Mouse (Mus musculus) hindbrain, embryonic 14.5 days (tissue): ENCODE data around the gene Tmem74b. TPM values are rescaled to one million over a fixed set of nuclear protein-coding genes. Genes with fewer than 3 reads are reported as not detected.

Experiments
- ATAC-seq: fragments of 200-750 bp; cut with Nextera tagmentation; 2 replicates; pipeline ENCODE4 v1.8.0; 2017; ENCODE audit warnings: moderate number of reproducible peaks, mild to moderate bottlenecking, moderate TSS enrichment, moderate library complexity; ENCODE audit not compliant: low FRiP score
- DNase-seq: peaks from one replicate; pipeline ENCODE4 v3.0.0-alpha.2; 2015; ENCODE audit warnings: low spot score
- H3K27ac ChIP-seq: fragments of 300-500 bp; sonication (generic); 2 replicates; pipeline ENCODE4 v1.5.1; 2014; ENCODE audit warnings: mild to moderate bottlenecking, moderate library complexity
- H3K27me3 ChIP-seq: fragments of 300-500 bp; sonication (generic); 2 replicates; pipeline ENCODE4 v1.6.1; 2014; ENCODE audit warnings: mild to moderate bottlenecking, low read length, mixed read lengths; ENCODE audit not compliant: control insufficient read depth, insufficient read depth
- H3K36me3 ChIP-seq: fragments of 300-500 bp; sonication (generic); replicated peaks from 2 replicates; pipeline ENCODE4 v1.6.1; 2014; ENCODE audit not compliant: control insufficient read depth, insufficient read depth
- H3K4me1 ChIP-seq: fragments of 300-500 bp; sonication (generic); replicated peaks from 2 replicates; pipeline ENCODE4 v1.6.1; 2014; ENCODE audit warnings: antibody characterized with exemption, low read length, mixed read lengths; ENCODE audit not compliant: control insufficient read depth, insufficient read depth
- H3K4me2 ChIP-seq: fragments of 300-500 bp; sonication (generic); replicated peaks from 2 replicates; pipeline ENCODE4 v1.6.1; 2014; ENCODE audit warnings: mild to moderate bottlenecking, moderate library complexity
- H3K4me3 ChIP-seq: fragments of 300-500 bp; sonication (generic); replicated peaks from 2 replicates; pipeline ENCODE4 v1.5.1; 2014; ENCODE audit warnings: mild to moderate bottlenecking, low read length
- H3K9ac ChIP-seq: fragments of 300-500 bp; sonication (generic); 2 replicates; pipeline ENCODE4 v1.6.1; 2014
- H3K9me3 ChIP-seq: fragments of 300-500 bp; sonication (generic); 2 replicates; pipeline ENCODE4 v1.6.1; 2016; ENCODE audit warnings: low read length; ENCODE audit not compliant: control insufficient read depth
- WGBS: fragments of 180-500 bp; shearing (Covaris S2); extraction: QIAGEN DNeasy Blood & Tissue Kit; methylation state at CpG from one replicate; pipeline ENCODE4 v1.1.7; 2014; 5-methylcytosine and 5-hydroxymethylcytosine counted together
- polyA plus RNA-seq: library from polyadenylated mRNA; unstranded; fragments of >200 nt; fragmentation: Nextera tagmentation; extraction: Ambion mirVana; gene quantifications from 2 replicates; pipeline ENCODE4 v1.2.1, GENCODE M21; 2014

The Tmem74b gene
- polyA plus RNA-seq = 25.3 and 28.0 TPM in 2 replicates

GRCm38 (mm10) chr2:151701231-151702145, at the start of gene Tmem74b:
Gene Tmem74b (plus strand): TSS chr2:151702008.
- Histone ChIP-seq H3K9me3 (no peaks in the 10 kb centered on the region), H3K27ac (peak within 1 kb of the TSS; percentile 83), H3K4me3 (peak within 1 kb of the TSS; percentile 90), H3K27me3 (no peaks in the 10 kb centered on the region), H3K9ac (peak within 1 kb of the TSS; percentile 96), H3K4me2 (peak within 1 kb of the TSS; percentile 86), H3K36me3 (peaks cover 8% of the 10 kb centered on the region), H3K4me1 (peaks cover 6% of the 10 kb centered on the region)
- WGBS = 3% methylated on average over 25 of the region's 25 CpGs
- peak; percentile 31; the same call in 1 of the 2 replicates for ATAC-seq
- peak; percentile 33 for DNase-seq

- Histone ChIP-seq H3K9me3 (no peaks in the 10 kb centered on the region), H3K27ac (no peak overlapping the region), H3K4me3 (no peak overlapping the region), H3K4me1 (no peaks in the 10 kb centered on the region), H3K36me3 (no peaks in the 10 kb centered on the region), H3K27me3 (no peaks in the 10 kb centered on the region), H3K9ac (no peak overlapping the region), H3K4me2 (no peak overlapping the region)
- no peak for DNase-seq
- WGBS = 65% methylated on average over 1 of the region's 1 CpGs
- no peak for ATAC-seq
Measured at GRCm38 (mm10) chr2:151652053-151652452, 49.8 kb upstream of the Tmem74b start.

- Histone ChIP-seq H3K9ac (no peak within 1 kb of the TSS), H3K4me3 (no peak within 1 kb of the TSS), H3K4me2 (no peak within 1 kb of the TSS), H3K36me3 (no peaks in the 10 kb centered on the region), H3K9me3 (no peaks in the 10 kb centered on the region), H3K27ac (no peak within 1 kb of the TSS), H3K27me3 (no peaks in the 10 kb centered on the region; the same call in 1 of the 2 replicates), H3K4me1 (0 out of 2 replicates have a peak, but pooled peaks cover 3% of the 10 kb centered on the region)
- 81% methylated on average over 3 of the region's 3 CpGs for WGBS
- no peak for DNase-seq
- ATAC-seq = no peak
Measured at GRCm38 (mm10) chr2:151668433-151668832, 33.4 kb upstream of the Tmem74b start, which contains the start of gene Rad21l. Gene Rad21l (minus strand): TSS chr2:151668533.

GRCm38 (mm10) chr2:151670026-151670967, 31.5 kb upstream of the Tmem74b start:
- Histone ChIP-seq H3K4me1 (0 out of 2 replicates have a peak, but pooled peaks cover 3% of the 10 kb centered on the region), H3K4me3 (peak overlapping the region; percentile 16), H3K27ac (no peak overlapping the region), H3K9ac (no peak overlapping the region), H3K36me3 (no peaks in the 10 kb centered on the region), H3K4me2 (peak overlapping the region; percentile 42), H3K9me3 (no peaks in the 10 kb centered on the region), H3K27me3 (no peaks in the 10 kb centered on the region; the same call in 1 of the 2 replicates)
- ATAC-seq = peak; percentile 51; the same call in 1 of the 2 replicates
- no peak for DNase-seq
- WGBS = 39% methylated on average over 47 of the region's 48 CpGs

GRCm38 (mm10) chr2:151670968-151671329, 30.9 kb upstream of the Tmem74b start:
- Histone ChIP-seq H3K4me1 (0 out of 2 replicates have a peak, but pooled peaks cover 3% of the 10 kb centered on the region), H3K36me3 (no peaks in the 10 kb centered on the region), H3K27ac (no peak overlapping the region), H3K9ac (no peak overlapping the region), H3K9me3 (no peaks in the 10 kb centered on the region), H3K4me3 (no peak overlapping the region), H3K4me2 (no peak overlapping the region), H3K27me3 (no peaks in the 10 kb centered on the region; the same call in 1 of the 2 replicates)
- ATAC-seq (0 out of 2 replicates have a peak, but pooled peaks have one; percentile 31), DNase-seq (no peak)
- WGBS = 59% methylated on average over 1 of the region's 1 CpGs

- no peak overlapping the region for H3K27ac ChIP-seq
- DNase-seq = peak; percentile 31
- no peak overlapping the region for H3K4me3 ChIP-seq
- no peaks in the 10 kb centered on the region for H3K27me3 ChIP-seq
- H3K4me2 ChIP-seq = no peak overlapping the region
- no peak for ATAC-seq
- no peaks in the 10 kb centered on the region for H3K4me1 ChIP-seq
- no peaks in the 10 kb centered on the region for H3K9me3 ChIP-seq
- WGBS = 67% methylated on average over 2 of the region's 2 CpGs
- H3K36me3 ChIP-seq = no peaks in the 10 kb centered on the region
- H3K9ac ChIP-seq = no peak overlapping the region
Measured at GRCm38 (mm10) chr2:151676234-151676633, 25.6 kb upstream of the Tmem74b start.

GRCm38 (mm10) chr2:151682357-151682756, 19.5 kb upstream of the Tmem74b start:
- H3K4me3 ChIP-seq = no peak overlapping the region
- 61% methylated on average over 3 of the region's 3 CpGs for WGBS
- ATAC-seq = peak; percentile 82
- no peak overlapping the region for H3K9ac ChIP-seq
- no peak overlapping the region for H3K4me2 ChIP-seq
- H3K4me1 ChIP-seq = no peaks in the 10 kb centered on the region
- H3K9me3 ChIP-seq = no peaks in the 10 kb centered on the region
- H3K27ac ChIP-seq = no peak overlapping the region
- no peaks in the 10 kb centered on the region for H3K36me3 ChIP-seq
- no peaks in the 10 kb centered on the region for H3K27me3 ChIP-seq
- peak; percentile 64 for DNase-seq

- Histone ChIP-seq H3K4me3 (no peak overlapping the region), H3K27ac (no peak overlapping the region), H3K9ac (no peak overlapping the region), H3K4me2 (no peak overlapping the region), H3K27me3 (no peaks in the 10 kb centered on the region), H3K36me3 (no peaks in the 10 kb centered on the region), H3K9me3 (no peaks in the 10 kb centered on the region), H3K4me1 (no peaks in the 10 kb centered on the region)
- DNase-seq (no peak), ATAC-seq (no peak)
- 83% methylated on average over 4 of the region's 4 CpGs for WGBS
Measured at GRCm38 (mm10) chr2:151682976-151683375, 18.8 kb upstream of the Tmem74b start.
